22 mouse cellular contexts compared by ENCODE assay signal in the genomic region with DNA sequence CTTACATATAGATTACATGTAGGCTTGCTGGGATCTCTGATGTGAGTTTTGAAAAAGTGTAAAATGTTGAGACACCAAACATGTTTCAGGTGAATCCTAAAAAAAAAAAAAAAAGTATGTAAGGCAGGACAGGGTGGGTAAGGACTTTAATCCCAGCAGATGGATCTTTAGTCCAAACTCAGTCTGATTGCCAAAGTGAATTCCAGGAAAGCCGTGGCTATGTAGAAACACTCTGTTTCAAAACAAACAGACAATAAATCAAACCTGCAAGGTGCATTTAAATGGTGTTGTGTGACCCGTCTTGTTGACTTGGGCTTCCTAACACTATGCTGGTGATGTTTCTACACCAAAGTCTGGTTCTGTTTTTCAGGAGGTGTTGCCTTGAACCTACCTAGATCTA.
"Had no signal": no experiment of that assay in that cellular context is flagged by ENCODE, and none has a peak within 500 bp of the region (broad histone marks: within the 10 kb centered on the region; RNA-seq: fewer than 3 reads in every experiment).

No protein-coding gene starts in this region.

- H3K36me3 ChIP-seq: heart, embryonic 13.5 days; heart, embryonic 15.5 days; hindbrain, embryonic 13.5 days; hindbrain, embryonic 15.5 days; limb, embryonic 13.5 days; limb, embryonic 15.5 days; liver, embryonic 13.5 days; liver, embryonic 15.5 days had no signal

- H3K27ac ChIP-seq: gastrocnemius, adult 2 months; heart, adult 2 months; heart, embryonic 13.5 days; heart, embryonic 15.5 days; hindbrain, embryonic 13.5 days; hindbrain, embryonic 15.5 days; hindbrain, postnatal 0 days; limb, embryonic 13.5 days; limb, embryonic 15.5 days; liver, embryonic 13.5 days; liver, embryonic 15.5 days had no signal

- H3K27me3 ChIP-seq: heart, embryonic 13.5 days; heart, embryonic 15.5 days; hindbrain, embryonic 13.5 days; hindbrain, embryonic 15.5 days; limb, embryonic 13.5 days; limb, embryonic 15.5 days; liver, embryonic 13.5 days; liver, embryonic 15.5 days had no signal

- H3K4me1 ChIP-seq: heart, embryonic 13.5 days; heart, embryonic 15.5 days; hindbrain, embryonic 13.5 days; hindbrain, embryonic 15.5 days; limb, embryonic 13.5 days; limb, embryonic 15.5 days; liver, embryonic 13.5 days; liver, embryonic 15.5 days had no signal

- H3K4me3 ChIP-seq: gastrocnemius, adult 2 months; heart, adult 2 months; heart, embryonic 13.5 days; heart, embryonic 15.5 days; hindbrain, embryonic 13.5 days; hindbrain, embryonic 15.5 days; limb, embryonic 13.5 days; limb, embryonic 15.5 days; liver, embryonic 13.5 days; liver, embryonic 15.5 days had no signal

- DNase-seq: gastrocnemius, adult 2 months; gastrocnemius, postnatal 10 days; gastrocnemius, postnatal 25 days; heart, adult 2 months; heart, postnatal 14 days; heart, postnatal 36 days; kidney, adult 11 months; kidney, adult 8-10 months; kidney, postnatal 10 days; kidney, postnatal 25 days; layer of hippocampus, adult 9-11 months; layer of hippocampus, postnatal 36 days; left cerebral cortex, postnatal 4 days; liver, embryonic 13.5 days had no signal

- H3K9ac ChIP-seq: heart, embryonic 13.5 days; heart, embryonic 15.5 days; hindbrain, embryonic 13.5 days; hindbrain, embryonic 15.5 days; limb, embryonic 13.5 days; limb, embryonic 15.5 days; liver, embryonic 13.5 days; liver, embryonic 15.5 days had no signal
